Mouse (Mus musculus) hindbrain, embryonic 13.5 days (tissue): ENCODE data around the gene Olfr798. TPM values are rescaled to one million over a fixed set of nuclear protein-coding genes. Genes with fewer than 3 reads are reported as not detected.

Experiments used
- ATAC-seq: fragments of 200-750 bp; cut with Nextera tagmentation; 2 replicates; pipeline ENCODE4 v1.8.0; 2017; ENCODE audit warnings: moderate TSS enrichment; ENCODE audit not compliant: low FRiP score
- H3K27ac ChIP-seq: fragments of 300-500 bp; sonication (generic); 2 replicates; pipeline ENCODE4 v1.5.1; 2015; ENCODE audit warnings: inconsistent platforms, mild to moderate bottlenecking, moderate library complexity
- H3K27me3 ChIP-seq: fragments of 300-500 bp; sonication (generic); 2 replicates; pipeline ENCODE4 v1.6.1; 2015; ENCODE audit warnings: mild to moderate bottlenecking, inconsistent platforms
- H3K36me3 ChIP-seq: fragments of 300-500 bp; sonication (generic); 2 replicates; pipeline ENCODE4 v1.6.1; 2015; ENCODE audit warnings: mild to moderate bottlenecking, inconsistent platforms
- H3K4me1 ChIP-seq: fragments of 300-500 bp; sonication (generic); replicated peaks from 2 replicates; pipeline ENCODE4 v1.6.1; 2015; ENCODE audit warnings: inconsistent platforms
- H3K4me2 ChIP-seq: fragments of 300-500 bp; sonication (generic); 2 replicates; pipeline ENCODE4 v1.6.1; 2015; ENCODE audit warnings: inconsistent platforms, mild to moderate bottlenecking, moderate library complexity
- H3K4me3 ChIP-seq: fragments of 300-500 bp; sonication (generic); 2 replicates; pipeline ENCODE4 v1.5.1; 2015; ENCODE audit warnings: mild to moderate bottlenecking, inconsistent platforms
- H3K9ac ChIP-seq: fragments of 300-500 bp; sonication (generic); 2 replicates; pipeline ENCODE4 v1.6.1; 2015; ENCODE audit warnings: mild to moderate bottlenecking, inconsistent platforms
- H3K9me3 ChIP-seq: fragments of 300-500 bp; sonication (generic); 2 replicates; pipeline ENCODE4 v1.6.1; 2016; ENCODE audit warnings: inconsistent platforms
- WGBS: fragments of 180-500 bp; shearing (Covaris S2); methylation state at CpG from one replicate; pipeline ENCODE4 v1.1.7; 2015; 5-methylcytosine and 5-hydroxymethylcytosine counted together
- microRNA-seq: library from miRNA; unstranded; fragments of <30 nt; microRNA quantifications from one replicate; pipeline ENCODE4, GENCODE M21; 2016
- polyA plus RNA-seq: library from polyadenylated mRNA; unstranded; fragments of >200 nt; fragmentation: Nextera tagmentation; extraction: Ambion mirVana; gene quantifications from 2 replicates; pipeline ENCODE4 v1.2.1, GENCODE M21; 2015

Olfr798 gene
- not detected in 2 replicates for polyA plus RNA-seq

- ATAC-seq, result no peak
- Histone ChIP-seq H3K4me2 (no peak within 1 kb of the TSS), H3K4me3 (no peak within 1 kb of the TSS), H3K9ac (no peak within 1 kb of the TSS), H3K9me3 (no peaks in the 10 kb centered on the region), H3K4me1 (no peaks in the 10 kb centered on the region), H3K27ac (no peak within 1 kb of the TSS), H3K27me3 (no peaks in the 10 kb centered on the region), H3K36me3 (no peaks in the 10 kb centered on the region)
- WGBS, result 89% methylated on average over 1 of the region's 1 CpGs
These were observed at the start of gene Olfr798 for GRCm38 (mm10) chr10:129627834-129628233. TSS of gene Olfr798 (minus strand) at chr10:129627934.

GRCm38 (mm10) chr10:129673765-129674164, 46.0 kb upstream of the Olfr798 start, which contains the start of gene Olfr801:
TSS of gene Olfr801 (minus strand) at chr10:129673865.
- no peaks in the 10 kb centered on the region for H3K4me1 ChIP-seq
- H3K4me3 ChIP-seq, result no peak within 1 kb of the TSS
- no peak within 1 kb of the TSS for H3K27ac ChIP-seq
- no peaks in the 10 kb centered on the region for H3K27me3 ChIP-seq
- no peak within 1 kb of the TSS for H3K9ac ChIP-seq
- no peak within 1 kb of the TSS for H3K4me2 ChIP-seq
- no peaks in the 10 kb centered on the region for H3K9me3 ChIP-seq
- 82% methylated on average over 1 of the region's 1 CpGs for WGBS
- ATAC-seq, result no peak
- no peaks in the 10 kb centered on the region for H3K36me3 ChIP-seq

- H3K27me3 ChIP-seq, result no peaks in the 10 kb centered on the region
- H3K4me2 ChIP-seq, result no peak within 1 kb of the TSS
- H3K27ac ChIP-seq, result no peak within 1 kb of the TSS
- H3K36me3 ChIP-seq, result no peaks in the 10 kb centered on the region
- H3K9ac ChIP-seq, result no peak within 1 kb of the TSS
- H3K4me3 ChIP-seq, result no peak within 1 kb of the TSS
- H3K4me1 ChIP-seq, result no peaks in the 10 kb centered on the region
- no peaks in the 10 kb centered on the region for H3K9me3 ChIP-seq
- ATAC-seq, result no peak
These were observed 29.7 kb upstream of the Olfr798 start, which contains the start of gene Olfr800 for GRCm38 (mm10) chr10:129657394-129657793. TSS of gene Olfr800 (plus strand) at chr10:129657694.

- no peak for ATAC-seq
- no peaks in the 10 kb centered on the region for H3K9me3 ChIP-seq
- H3K9ac ChIP-seq, result no peak overlapping the region
- WGBS, result 89% methylated on average over 1 of the region's 1 CpGs
- no peak overlapping the region for H3K27ac ChIP-seq
- H3K4me2 ChIP-seq, result no peak overlapping the region
- no peaks in the 10 kb centered on the region for H3K4me1 ChIP-seq
- H3K4me3 ChIP-seq, result no peak overlapping the region
- H3K27me3 ChIP-seq, result no peaks in the 10 kb centered on the region
- H3K36me3 ChIP-seq, result no peaks in the 10 kb centered on the region
These were observed 24.0 kb upstream of the Olfr798 start for GRCm38 (mm10) chr10:129651763-129652162.

GRCm38 (mm10) chr10:129637184-129637583, 9.4 kb upstream of the Olfr798 start, which contains the start of gene Olfr799:
TSS of gene Olfr799 (plus strand) at chr10:129637484.
- Histone ChIP-seq H3K4me3 (no peak within 1 kb of the TSS), H3K36me3 (no peaks in the 10 kb centered on the region), H3K9ac (no peak within 1 kb of the TSS), H3K4me2 (no peak within 1 kb of the TSS), H3K4me1 (no peaks in the 10 kb centered on the region), H3K27ac (no peak within 1 kb of the TSS), H3K9me3 (no peaks in the 10 kb centered on the region), H3K27me3 (no peaks in the 10 kb centered on the region)
- ATAC-seq, result no peak
- 43% methylated on average over 1 of the region's 1 CpGs for WGBS

GRCm38 (mm10) chr10:129623251-129623650, 4.5 kb downstream of the Olfr798 start:
- H3K36me3 ChIP-seq, result no peaks in the 10 kb centered on the region
- ATAC-seq, result no peak
- H3K27me3 ChIP-seq, result no peaks in the 10 kb centered on the region
- H3K4me3 ChIP-seq, result no peak overlapping the region
- H3K9me3 ChIP-seq, result no peaks in the 10 kb centered on the region
- H3K27ac ChIP-seq, result no peak overlapping the region
- H3K4me2 ChIP-seq, result no peak overlapping the region
- H3K9ac ChIP-seq, result no peak overlapping the region
- no peaks in the 10 kb centered on the region for H3K4me1 ChIP-seq

- no peak overlapping the region for H3K27ac ChIP-seq
- H3K36me3 ChIP-seq, result no peaks in the 10 kb centered on the region
- no peak overlapping the region for H3K9ac ChIP-seq
- H3K4me1 ChIP-seq, result no peaks in the 10 kb centered on the region
- no peaks in the 10 kb centered on the region for H3K27me3 ChIP-seq
- no peaks in the 10 kb centered on the region for H3K9me3 ChIP-seq
- no peak for ATAC-seq
- no peak overlapping the region for H3K4me3 ChIP-seq
- WGBS, result 14% methylated on average over 1 of the region's 1 CpGs
- H3K4me2 ChIP-seq, result no peak overlapping the region
These were observed 6.0 kb downstream of the Olfr798 start for GRCm38 (mm10) chr10:129621724-129622123.

- no peaks in the 10 kb centered on the region for H3K9me3 ChIP-seq
- H3K36me3 ChIP-seq, result no peaks in the 10 kb centered on the region
- no peak within 1 kb of the TSS for H3K27ac ChIP-seq
- no peak within 1 kb of the TSS for H3K9ac ChIP-seq
- 98% methylated on average over 1 of the region's 1 CpGs for WGBS
- ATAC-seq, result no peak
- no peaks in the 10 kb centered on the region for H3K4me1 ChIP-seq
- H3K4me3 ChIP-seq, result no peak within 1 kb of the TSS
- no peak within 1 kb of the TSS for H3K4me2 ChIP-seq
- no peaks in the 10 kb centered on the region for H3K27me3 ChIP-seq
These were observed 15.3 kb downstream of the Olfr798 start, which contains the start of gene Olfr796 for GRCm38 (mm10) chr10:129612470-129612869. TSS of gene Olfr796 (minus strand) at chr10:129612570.

- WGBS, result 52% methylated on average over 1 of the region's 1 CpGs
- H3K4me2 ChIP-seq, result no peak overlapping the region
- no peak overlapping the region for H3K9ac ChIP-seq
- H3K9me3 ChIP-seq, result no peaks in the 10 kb centered on the region
- H3K27me3 ChIP-seq, result no peaks in the 10 kb centered on the region
- H3K4me1 ChIP-seq, result no peaks in the 10 kb centered on the region
- no peaks in the 10 kb centered on the region for H3K36me3 ChIP-seq
- H3K4me3 ChIP-seq, result no peak overlapping the region
- H3K27ac ChIP-seq, result no peak overlapping the region
- no peak for ATAC-seq
These were observed 50.7 kb downstream of the Olfr798 start for GRCm38 (mm10) chr10:129577066-129577465.

Small RNA genes within 50 kb of the gene (microRNA-seq; reads per million reads assigned to microRNA genes)
- not detected for gene Gm23252

Other genes with a start within 250 kb of the Olfr798 start
- gene Olfr784, start 243.9 kb downstream of the Olfr798 start, polyA plus RNA-seq, result 0.08 TPM in 1 of 2 replicates, not detected in the other
- gene Olfr785, start 222.5 kb downstream of the Olfr798 start, polyA plus RNA-seq, result not detected in 2 replicates
- gene Olfr786, start 200.6 kb downstream of the Olfr798 start, polyA plus RNA-seq, result not detected in 2 replicates
- gene Olfr787, start 166.1 kb downstream of the Olfr798 start, polyA plus RNA-seq, result not detected in 2 replicates
- not detected in 2 replicates for gene Olfr788, start 156.9 kb downstream of the Olfr798 start, polyA plus RNA-seq
- not detected in 2 replicates for gene Olfr789, start 143.2 kb downstream of the Olfr798 start, polyA plus RNA-seq
- not detected in 2 replicates for gene Olfr790, start 129.4 kb downstream of the Olfr798 start, polyA plus RNA-seq
- not detected in 2 replicates for gene Olfr791, start 106.1 kb downstream of the Olfr798 start, polyA plus RNA-seq
- gene Olfr792, start 88.8 kb downstream of the Olfr798 start, polyA plus RNA-seq, result not detected in 2 replicates
- not detected in 2 replicates for gene Olfr794, start 60.3 kb downstream of the Olfr798 start, polyA plus RNA-seq
- not detected in 2 replicates for gene Olfr796, start 15.4 kb downstream of the Olfr798 start, polyA plus RNA-seq
- gene Olfr799, start 9.6 kb upstream of the Olfr798 start, polyA plus RNA-seq, result not detected in 2 replicates
- gene Olfr800, start 29.8 kb upstream of the Olfr798 start, polyA plus RNA-seq, result not detected in 2 replicates
- gene Olfr801, start 45.9 kb upstream of the Olfr798 start, polyA plus RNA-seq, result not detected in 2 replicates
- gene Olfr802, start 60.2 kb upstream of the Olfr798 start, polyA plus RNA-seq, result 0.03 TPM in 1 of 2 replicates, not detected in the other
- gene Olfr803, start 66.4 kb upstream of the Olfr798 start, polyA plus RNA-seq, result not detected in 2 replicates
- gene Olfr804, start 75.3 kb upstream of the Olfr798 start, polyA plus RNA-seq, result not detected in 2 replicates
- gene Olfr805, start 101.4 kb upstream of the Olfr798 start, polyA plus RNA-seq, result not detected in 2 replicates
- not detected in 2 replicates for gene Olfr806, start 114.0 kb upstream of the Olfr798 start, polyA plus RNA-seq
- gene Olfr807, start 129.9 kb upstream of the Olfr798 start, polyA plus RNA-seq, result not detected in 2 replicates
- not detected in 2 replicates for gene Olfr808, start 137.5 kb upstream of the Olfr798 start, polyA plus RNA-seq
- not detected in 2 replicates for gene Olfr809, start 146.7 kb upstream of the Olfr798 start, polyA plus RNA-seq
- not detected in 2 replicates for gene Olfr810, start 167.0 kb upstream of the Olfr798 start, polyA plus RNA-seq
- not detected in 2 replicates for gene Olfr811, start 176.5 kb upstream of the Olfr798 start, polyA plus RNA-seq
- not detected in 2 replicates for gene Olfr812, start 218.2 kb upstream of the Olfr798 start, polyA plus RNA-seq
- not detected in 2 replicates for gene Olfr813, start 227.4 kb upstream of the Olfr798 start, polyA plus RNA-seq